Mouse (Mus musculus) cerebellum, postnatal 25 days (tissue): ENCODE data around the gene Erbin.

Experiments used
- DNase-seq, 2 experiments: peaks; one replicate each; pipeline ENCODE4 v3.0.0; 2021; ENCODE audit warnings: mixed read lengths in 2 of 2

The Erbin gene

GRCm38 (mm10) chr13:103920261-103920932 lies at the start of gene Erbin:
Gene Erbin (minus strand): TSS chr13:103920514.
- DNase-seq, result peak; percentile 54 to 59

GRCm38 (mm10) chr13:103969912-103970311 lies 49.6 kb upstream of the Erbin start:
- no peak for DNase-seq

- DNase-seq, result no peak
Observed at GRCm38 (mm10) chr13:103967987-103968386, 47.7 kb upstream of the Erbin start.

- DNase-seq, result peak; percentile 56 to 71
Observed at GRCm38 (mm10) chr13:103966696-103967215, 46.4 kb upstream of the Erbin start.

- DNase-seq, result no peak
Observed at GRCm38 (mm10) chr13:103965187-103965586, 44.9 kb upstream of the Erbin start.

- DNase-seq, result no peak
Observed at GRCm38 (mm10) chr13:103963094-103963493, 42.8 kb upstream of the Erbin start.

GRCm38 (mm10) chr13:103959841-103960240 lies 39.5 kb upstream of the Erbin start:
- DNase-seq, result no peak

GRCm38 (mm10) chr13:103958607-103959123 lies 38.4 kb upstream of the Erbin start:
- DNase-seq, result no peak

GRCm38 (mm10) chr13:103957175-103957940 lies 37.0 kb upstream of the Erbin start:
- DNase-seq, result no peak

- no peak for DNase-seq
Observed at GRCm38 (mm10) chr13:103955652-103956051, 35.3 kb upstream of the Erbin start.

GRCm38 (mm10) chr13:103951393-103951792 lies 31.1 kb upstream of the Erbin start:
- no peak for DNase-seq

GRCm38 (mm10) chr13:103940796-103941195 lies 20.5 kb upstream of the Erbin start:
- no peak for DNase-seq

- DNase-seq, result peak in 1 of 2 experiments; percentile 25
Observed at GRCm38 (mm10) chr13:103924586-103924985, 4.3 kb upstream of the Erbin start.

- DNase-seq, result no peak
Observed at GRCm38 (mm10) chr13:103923402-103924065, 3.2 kb upstream of the Erbin start.

- no peak for DNase-seq
Observed at GRCm38 (mm10) chr13:103921831-103922380, 1.6 kb upstream of the Erbin start.

- DNase-seq, result peak; percentile 69 to 77
Observed at GRCm38 (mm10) chr13:103920933-103921830, 868 bp upstream of the Erbin start.

- peak in 1 of 2 experiments; percentile 5 for DNase-seq
Observed at GRCm38 (mm10) chr13:103919956-103920260, 406 bp downstream of the Erbin start.

GRCm38 (mm10) chr13:103919234-103919955 lies 919 bp downstream of the Erbin start:
- DNase-seq, result peak; percentile 25 to 41

- DNase-seq, result no peak
Observed at GRCm38 (mm10) chr13:103918432-103918831, 1.9 kb downstream of the Erbin start.

GRCm38 (mm10) chr13:103914114-103914736 lies 6.1 kb downstream of the Erbin start:
- DNase-seq, result no peak

- DNase-seq, result no peak
Observed at GRCm38 (mm10) chr13:103912351-103912750, 8.0 kb downstream of the Erbin start.
